Mouse (Mus musculus) hindlimb bud, embryonic 11.5 days (tissue): Measurements from ENCODE around the gene Zbtb12.

Experiments
- DNase-seq: peaks from one replicate; pipeline ENCODE4 v3.0.0-alpha.2; 2012; ENCODE audit warnings: low read depth, low spot score; ENCODE audit errors: extremely low spot score

The Zbtb12 gene

DNA sequence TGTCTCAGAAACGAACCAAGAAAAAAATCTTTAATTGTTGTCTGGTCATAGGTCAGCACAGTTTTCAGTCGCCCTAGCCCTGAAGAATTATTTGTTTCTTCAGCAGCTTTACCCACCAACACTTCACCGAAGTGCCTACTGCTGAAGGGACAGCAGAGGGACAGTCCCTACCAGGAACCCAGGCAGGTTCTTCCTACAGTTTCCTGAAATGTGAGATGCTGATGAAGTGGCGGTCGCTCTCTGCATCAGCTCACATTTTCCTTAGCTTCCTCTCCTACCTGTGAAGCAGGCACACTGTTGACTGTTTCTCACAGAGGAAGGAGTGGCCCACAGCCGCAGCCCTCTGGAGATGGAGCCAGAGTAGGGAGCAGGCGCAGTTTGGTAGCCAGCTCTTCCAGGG, 13.3 kb upstream of the Zbtb12 start:
- no peak for DNase-seq

DNA sequence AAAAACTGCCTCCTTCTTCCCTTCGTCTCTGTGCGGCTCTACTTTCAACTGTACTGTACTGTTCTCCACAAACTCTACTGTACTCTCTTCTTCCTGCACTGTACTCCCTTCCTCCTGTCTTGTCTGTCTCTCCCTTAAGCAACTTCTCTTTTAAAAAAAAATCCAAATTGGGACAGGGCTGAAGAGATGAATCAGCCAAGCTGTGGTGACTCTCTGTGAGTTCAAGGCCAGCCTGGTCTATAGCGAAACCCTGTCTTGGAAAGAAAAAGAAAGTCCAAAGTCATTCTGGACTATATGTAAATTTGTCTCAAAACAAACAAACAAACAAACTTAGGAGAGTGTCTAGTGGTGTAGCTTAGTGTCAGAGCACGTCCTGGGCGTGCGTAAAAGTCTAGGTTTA, 5.0 kb upstream of the Zbtb12 start:
- no peak for DNase-seq

DNA sequence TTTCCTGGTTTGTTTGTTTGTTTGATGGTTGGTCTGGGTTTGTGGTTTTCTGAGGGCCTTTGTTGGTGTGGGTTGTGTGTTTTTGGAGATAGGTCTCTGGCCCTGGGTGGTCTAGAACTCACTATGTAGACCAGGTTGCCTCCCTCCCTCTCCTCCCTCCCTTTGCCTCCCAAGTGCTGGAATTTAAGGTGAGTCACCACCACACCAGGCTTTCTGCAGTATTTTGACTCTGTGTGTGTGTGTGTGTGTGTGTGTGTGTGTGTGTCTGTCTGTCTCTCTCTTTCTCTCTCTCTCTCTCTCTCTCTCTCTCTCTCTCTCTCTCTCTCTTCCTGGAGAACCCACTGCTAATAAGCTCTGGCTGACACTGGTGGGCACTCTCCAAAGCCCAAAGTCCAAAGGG, 1.9 kb downstream of the Zbtb12 start:
- DNase-seq: no peak

DNA sequence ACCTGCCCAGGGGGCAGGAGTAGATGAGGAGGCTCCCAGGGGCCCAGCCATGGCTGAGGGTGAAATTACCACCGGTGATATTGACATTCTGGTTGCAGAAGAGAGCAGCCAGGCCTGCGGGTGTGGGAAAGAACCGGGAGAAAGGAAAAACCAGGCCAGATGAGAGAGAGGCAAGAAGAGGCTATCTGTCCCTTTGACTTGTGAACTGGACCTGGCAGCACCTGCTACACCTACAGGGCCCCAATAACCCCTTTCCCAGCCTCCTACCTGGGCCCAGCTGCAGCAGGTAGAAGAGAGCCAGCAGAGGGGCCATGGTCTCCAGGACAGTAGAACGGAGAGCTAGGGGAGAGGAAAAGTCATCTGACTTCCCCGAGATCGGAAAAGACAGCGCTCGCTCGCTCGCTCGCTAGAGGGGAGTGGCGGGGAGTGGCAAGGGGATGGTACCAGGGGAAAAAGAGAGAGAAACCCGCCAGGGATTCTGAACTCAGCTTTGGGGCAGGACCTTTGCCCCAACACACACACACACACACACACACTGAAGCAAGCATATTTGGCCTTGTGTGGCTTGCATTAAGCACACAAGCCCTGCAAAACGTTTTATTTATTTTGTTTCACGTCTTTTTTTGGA, 2.5 kb downstream of the Zbtb12 start, which contains the start of gene Gm20547:
TSS of gene Gm20547 (minus strand) at position 360 of the 628 bp plus-strand sequence.
- DNase-seq: no peak

DNA sequence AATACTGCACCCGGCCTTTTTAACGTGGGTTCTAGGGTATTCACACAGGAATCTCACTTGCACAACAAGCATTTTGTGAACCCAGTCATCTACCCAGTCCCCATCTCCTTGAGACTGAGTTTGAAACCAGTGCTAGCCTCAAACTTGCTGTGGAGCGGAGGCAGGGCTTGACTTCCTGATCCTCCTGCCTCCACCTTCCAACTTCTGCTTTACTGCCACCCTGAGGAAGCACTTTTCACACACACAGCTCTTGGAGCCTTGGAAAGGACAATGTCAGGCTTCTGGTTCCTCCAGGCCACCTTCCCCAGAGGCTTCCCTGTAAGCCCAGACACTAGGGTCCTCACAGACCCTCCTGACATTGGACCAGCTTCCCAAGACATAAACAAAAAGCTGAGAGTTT, 4.0 kb downstream of the Zbtb12 start:
- DNase-seq: no peak

DNA sequence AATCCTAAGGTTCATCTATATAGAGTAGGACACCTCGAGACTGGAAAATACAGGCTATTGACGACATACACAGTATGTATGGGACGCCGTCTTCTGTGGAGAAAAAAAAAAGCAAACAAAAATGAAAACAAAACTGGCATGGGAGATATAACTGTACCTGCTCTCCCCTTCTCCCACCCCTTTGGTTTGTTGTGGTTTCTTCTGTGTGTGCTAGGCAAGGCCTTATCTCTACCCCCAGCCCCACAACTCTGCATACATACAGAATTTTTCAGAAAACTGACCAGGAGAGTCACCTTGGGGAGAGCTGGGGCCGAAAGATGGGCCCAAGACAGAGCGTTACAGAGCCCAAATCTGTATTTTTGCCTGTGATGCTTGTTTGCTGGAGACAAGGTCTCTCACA, 5.4 kb downstream of the Zbtb12 start:
- no peak for DNase-seq

DNA sequence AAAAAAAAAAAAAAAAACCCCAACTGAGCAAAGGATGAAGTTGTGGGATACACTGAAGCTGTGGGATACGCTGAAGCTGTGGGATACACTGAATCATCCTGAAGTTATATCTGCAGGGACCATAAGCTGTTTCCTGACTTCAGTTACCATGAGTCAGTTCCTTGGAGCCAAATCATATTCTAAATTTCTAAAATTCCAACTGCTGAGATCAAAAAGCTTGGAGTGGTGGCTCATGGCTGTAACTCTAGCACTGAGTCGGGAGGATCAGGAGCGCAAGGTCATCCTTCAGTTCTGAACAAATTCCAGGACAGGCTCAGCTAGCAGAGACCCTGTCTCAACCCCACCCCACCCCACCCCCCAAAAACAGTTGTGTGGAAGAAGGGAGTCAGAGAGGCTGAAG, 6.3 kb downstream of the Zbtb12 start:
- no peak for DNase-seq

DNA sequence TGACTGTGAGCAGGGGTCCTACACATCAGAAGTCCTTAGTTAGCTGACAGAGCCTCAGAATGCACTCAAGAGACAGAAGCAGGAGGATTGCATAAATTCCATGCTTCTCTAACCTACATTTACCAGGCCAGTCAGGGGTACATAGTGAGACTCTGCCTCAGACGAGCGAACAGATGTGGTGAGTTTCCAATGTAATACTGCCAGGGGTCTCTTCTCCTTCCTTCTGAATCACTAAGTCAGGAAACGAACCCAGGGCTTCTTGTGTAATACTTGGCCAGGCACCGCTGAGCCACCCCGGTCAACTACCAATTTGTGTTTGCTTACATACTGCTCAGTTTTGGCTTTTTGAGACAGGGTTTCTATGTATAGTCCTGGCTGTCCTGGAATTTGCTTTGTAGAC, 8.7 kb downstream of the Zbtb12 start:
- no peak for DNase-seq

DNA sequence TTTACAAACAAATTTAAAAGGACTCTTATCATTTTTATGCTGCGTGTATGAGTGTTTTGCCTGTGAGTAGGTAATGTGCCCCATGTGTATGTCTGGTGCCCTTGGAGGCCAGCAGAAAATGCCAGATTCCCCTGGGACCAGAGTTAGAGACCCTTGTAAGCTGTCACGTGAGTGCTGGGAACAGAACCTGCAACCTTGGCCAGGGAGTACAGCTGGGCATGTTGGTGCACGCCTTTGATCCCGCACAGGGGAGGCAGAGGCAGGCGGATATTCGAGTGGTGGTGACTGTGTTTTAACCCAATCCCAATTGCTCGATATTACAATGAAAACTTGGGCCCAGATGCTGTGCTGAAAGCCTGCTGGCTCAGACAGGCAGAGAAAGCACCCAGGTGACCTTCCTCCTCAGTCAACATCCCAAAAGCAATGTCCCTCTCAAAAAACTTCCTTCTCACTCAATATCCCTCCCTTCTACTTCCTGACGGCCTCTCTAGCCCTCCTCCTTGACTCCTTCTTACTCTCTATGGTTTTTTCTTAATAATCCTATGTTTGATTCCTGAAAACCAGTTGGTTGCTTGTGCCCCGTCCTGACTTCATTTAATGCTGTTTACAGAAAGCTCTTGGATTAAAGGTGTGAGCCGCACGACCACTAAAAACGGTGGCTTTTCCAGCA, 10.9 kb downstream of the Zbtb12 start:
- DNase-seq: no peak

DNA sequence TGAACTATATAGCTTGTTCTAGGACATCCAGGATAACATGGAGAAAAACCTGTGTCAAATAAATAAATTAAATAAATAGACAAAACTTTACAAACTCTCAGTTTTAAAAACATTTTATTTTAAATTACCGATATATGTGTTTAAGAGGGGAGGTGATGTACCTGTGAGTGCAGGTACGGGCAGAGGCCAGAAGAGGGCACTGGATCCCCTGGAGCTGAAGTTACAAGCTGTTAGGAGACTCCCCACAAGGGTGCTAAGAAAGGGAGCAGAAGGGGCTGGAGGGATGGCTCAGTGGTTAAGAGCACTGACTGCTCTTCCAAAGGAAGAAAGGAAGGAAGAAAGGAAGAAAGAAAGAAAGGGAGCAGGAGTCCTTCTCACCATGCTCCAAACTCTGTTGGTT, 12.1 kb downstream of the Zbtb12 start:
- no peak for DNase-seq

DNA sequence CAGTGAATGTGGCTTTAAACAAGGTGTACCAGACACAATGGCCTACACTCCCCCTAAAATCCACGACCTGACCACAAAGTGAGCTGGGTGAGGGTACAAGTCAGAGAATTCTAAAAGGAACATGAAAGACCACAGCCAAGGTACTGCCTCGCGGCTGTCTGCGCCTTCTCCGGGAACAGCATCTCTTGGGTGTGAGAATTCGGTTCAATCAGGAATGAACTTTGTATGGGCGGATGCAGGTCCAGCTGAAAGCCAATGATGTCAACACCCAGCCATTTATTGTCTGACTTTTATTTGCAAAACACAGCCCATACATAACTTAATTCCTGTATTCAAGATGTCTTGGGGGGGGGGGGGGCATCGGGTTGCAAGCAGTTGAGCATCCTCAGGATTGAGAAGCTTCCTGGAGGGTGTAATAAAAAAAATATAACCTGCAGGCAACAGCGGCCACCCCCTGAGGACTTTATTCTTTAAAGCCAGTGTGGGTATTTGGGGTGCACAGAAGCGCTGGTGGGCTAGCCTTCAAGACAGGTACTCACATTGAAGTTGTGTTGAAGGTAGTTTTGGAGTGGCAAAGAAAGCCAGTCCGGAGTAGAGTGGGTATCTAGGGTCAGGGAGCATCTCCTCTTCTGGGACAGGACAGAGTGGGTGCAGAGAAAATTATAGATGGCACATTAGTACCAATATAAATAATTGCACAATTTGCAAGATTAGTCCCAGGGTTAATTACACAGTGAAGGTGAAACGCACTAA, 14.0 kb downstream of the Zbtb12 start:
- no peak for DNase-seq

DNA sequence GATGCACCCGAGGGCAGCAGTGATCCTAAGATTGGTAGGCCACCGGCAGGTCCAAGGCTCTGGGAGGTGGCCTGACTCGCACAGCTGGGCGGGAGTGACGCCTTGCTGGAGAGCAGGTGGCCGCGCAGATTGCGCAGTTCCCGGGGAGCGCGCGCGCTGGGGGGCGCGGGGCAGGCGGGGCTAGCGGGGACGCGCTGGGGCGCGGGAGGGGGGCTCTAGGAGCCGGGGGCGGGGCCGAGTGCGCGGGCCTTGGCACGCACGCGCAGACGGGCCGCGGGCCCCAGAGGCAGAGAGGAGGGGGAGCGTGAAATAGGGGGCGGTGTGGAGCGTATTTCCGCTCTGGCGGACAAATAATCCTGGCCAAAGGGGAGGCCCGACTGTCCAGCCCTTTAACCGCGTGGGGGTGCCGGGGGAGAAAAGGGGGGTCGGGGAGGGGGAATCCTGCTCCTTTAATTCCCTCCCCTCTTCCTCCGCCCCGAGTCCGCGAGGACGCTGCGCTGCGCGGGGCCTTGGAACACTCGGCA, 14.9 kb downstream of the Zbtb12 start:
- peak; percentile 92 for DNase-seq

DNA sequence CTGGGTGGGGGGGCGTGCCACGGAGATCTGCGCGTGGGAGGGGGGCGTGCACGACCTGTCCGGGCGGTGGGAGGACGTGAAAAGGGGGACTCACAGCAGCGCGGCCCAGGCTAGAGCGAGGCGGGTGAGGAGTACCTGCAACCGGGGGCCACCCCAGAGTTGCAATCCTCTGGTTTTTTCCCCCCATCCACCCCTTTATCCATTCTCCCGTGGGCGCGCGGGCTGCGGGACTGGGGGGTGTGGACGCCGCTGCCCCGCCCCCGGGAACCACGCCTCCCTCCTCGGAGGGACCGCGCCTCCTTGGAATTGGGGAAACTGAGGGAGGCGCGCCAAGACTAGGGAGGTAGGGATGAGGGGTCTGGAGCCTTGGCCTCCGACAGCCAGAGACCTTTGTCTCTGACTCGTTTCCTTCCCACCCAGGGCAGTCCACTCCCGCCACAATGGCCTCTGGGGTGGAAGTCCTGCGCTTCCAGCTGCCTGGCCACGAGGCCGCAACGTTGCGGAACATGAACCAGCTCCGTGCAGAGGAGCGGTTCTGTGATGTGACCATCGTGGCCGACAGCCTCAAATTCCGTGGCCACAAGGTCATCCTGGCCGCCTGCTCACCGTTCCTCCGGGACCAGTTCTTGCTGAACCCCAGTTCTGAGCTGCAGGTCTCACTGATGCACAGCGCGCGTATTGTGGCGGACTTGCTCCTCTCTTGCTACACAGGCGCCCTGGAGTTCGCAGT, 15.7 kb downstream of the Zbtb12 start:
- no peak for DNase-seq

DNA sequence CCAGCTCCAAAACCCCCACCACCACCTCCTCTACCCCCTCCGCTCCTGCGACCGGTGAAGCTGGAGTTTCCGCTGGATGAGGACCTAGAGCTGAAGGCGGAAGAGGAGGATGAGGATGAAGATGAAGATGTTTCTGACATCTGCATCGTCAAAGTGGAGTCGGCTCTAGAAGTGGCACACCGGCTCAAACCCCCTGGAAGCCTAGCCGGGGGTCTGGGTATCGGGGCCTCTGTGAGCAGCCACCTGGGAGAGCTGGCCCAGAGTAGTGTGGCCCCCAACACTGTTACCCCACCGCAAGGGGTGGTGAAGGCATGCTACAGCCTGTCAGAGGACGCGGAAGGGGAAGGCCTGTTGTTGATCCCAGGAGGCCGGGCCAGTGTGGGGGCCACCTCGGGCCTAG, 16.4 kb downstream of the Zbtb12 start:
- no peak for DNase-seq

DNA sequence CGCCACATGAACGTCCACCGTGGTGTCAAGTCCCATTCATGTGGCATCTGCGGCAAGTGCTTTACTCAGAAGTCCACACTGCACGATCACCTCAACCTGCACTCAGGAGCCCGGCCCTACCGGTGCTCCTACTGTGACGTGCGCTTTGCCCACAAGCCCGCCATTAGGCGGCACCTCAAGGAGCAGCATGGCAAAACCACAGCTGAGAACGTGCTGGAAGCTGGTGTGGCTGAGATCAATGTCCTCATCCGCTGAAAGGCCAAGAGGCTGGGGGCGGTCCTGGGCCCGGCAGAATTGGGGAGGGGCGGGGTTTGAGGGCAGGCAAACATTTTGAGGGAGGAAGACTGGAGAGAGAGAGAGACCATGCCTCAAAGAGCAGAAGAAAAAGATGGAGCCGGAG, 17.1 kb downstream of the Zbtb12 start:
- no peak for DNase-seq

DNA sequence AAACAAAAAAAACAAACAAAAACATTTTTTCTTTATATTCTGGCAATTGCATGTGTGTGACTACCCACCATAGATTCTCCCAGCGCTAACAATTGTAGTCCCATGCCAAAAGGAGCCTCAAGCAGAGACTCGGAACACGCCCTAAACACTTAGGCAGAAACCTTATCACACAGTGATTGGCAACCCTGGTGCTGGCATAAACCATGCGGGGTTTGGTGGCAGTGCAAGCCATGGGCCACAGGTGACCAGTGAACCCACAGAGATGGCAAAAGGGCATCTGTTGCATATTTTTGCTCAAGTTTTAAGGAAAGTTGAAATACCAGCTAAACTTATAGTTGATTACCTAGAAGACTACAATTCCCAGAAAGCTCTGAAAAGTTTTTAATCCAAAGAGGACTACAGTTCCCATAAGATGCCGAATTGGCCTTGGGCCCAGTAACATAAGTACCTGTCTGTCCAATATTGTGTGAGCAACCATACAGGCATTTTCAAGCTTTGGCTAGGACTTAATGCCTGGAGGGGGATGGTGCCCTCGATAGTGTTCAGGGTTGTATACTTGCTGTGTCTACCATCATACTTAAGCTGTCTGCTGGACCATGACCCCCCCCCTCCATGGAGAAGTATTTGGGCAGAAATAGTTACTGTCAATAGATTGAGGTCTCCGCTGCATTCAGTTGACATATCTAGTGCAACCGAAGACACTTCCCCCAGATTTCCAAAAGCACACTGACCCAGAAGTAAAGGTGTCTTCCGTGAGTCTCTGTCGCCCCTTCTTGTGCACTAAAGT, 18.3 kb downstream of the Zbtb12 start:
- no peak for DNase-seq

DNA sequence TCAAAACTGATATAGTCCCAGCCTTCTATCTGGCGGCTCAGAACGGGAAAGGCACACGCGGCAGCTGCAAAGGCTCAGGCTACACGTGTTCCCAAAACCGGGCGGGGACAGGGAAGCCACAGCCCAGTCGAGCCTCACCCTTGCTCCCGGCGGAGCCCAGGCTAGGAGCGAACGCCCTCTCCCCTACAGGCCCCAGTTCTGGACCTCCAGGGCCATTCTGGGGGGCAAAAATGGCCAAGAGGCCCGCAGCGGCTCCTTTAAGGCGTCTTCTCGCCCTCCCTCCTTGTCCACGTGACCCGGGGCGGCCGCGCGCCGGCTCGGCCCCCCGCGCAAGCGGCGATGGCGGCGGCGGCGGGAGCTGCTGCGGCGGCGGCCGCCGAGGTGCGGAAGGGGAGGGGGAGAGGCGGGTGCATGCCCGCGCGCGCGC, 18.9 kb downstream of the Zbtb12 start, which contains the start of the genes C2 and Ehmt2:
TSS of gene C2 (minus strand) at position 106 of the 427 bp plus-strand sequence.
TSS of gene Ehmt2 (plus strand) at position 310 of the 427 bp plus-strand sequence.
- no peak for DNase-seq

DNA sequence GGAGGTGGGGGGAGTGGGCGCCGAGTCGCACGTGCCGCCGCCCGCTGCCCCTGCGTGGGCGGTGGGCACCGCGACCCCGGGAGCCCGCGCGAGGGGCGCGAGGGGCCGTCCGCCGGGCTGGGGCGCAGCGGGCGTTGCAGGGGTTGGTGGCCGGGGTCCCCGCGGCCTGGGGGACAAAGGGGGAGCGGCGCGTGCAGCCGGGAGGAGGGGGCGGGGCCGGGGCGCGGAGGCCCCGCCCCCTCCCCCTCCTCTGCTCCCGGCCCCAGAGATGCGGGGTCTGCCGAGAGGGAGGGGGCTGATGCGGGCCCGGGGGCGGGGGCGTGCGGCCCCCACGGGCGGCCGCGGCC, 19.4 kb downstream of the Zbtb12 start:
- no peak for DNase-seq

DNA sequence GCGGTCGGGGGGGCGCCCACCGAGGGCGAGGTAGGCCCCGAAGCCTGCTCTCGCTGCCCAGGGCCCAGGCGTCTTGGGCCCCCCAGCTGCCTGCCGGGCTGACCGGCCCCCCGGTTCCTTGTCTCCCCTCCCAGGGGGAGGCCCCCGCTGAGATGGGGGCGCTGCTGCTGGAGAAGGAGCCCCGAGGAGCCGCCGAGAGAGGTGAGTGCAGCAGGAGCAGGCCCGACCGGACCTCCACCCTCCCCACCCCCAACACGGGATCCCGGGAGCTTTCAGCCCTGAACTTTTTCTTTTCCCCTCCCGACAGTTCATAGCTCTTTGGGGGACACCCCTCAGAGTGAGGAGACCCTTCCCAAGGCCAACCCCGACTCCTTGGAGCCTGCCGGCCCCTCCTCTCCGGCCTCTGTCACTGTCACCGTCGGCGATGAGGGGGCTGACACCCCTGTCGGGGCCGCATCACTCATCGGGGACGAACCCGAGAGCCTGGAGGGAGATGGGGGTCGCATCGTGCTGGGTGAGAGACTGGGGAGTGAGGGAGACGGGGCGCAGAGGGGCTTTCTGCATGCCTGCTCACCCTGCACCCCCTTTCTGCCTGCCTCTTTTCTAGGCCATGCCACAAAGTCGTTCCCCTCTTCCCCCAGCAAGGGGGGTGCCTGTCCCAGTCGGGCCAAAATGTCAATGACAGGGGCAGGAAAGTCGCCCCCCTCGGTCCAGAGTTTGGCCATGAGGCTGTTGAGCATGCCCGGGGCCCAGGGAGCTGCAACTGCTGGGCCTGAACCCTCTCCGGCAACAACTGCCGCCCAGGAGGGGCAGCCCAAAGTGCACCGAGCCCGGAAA, 20.0 kb downstream of the Zbtb12 start:
- DNase-seq: no peak

DNA sequence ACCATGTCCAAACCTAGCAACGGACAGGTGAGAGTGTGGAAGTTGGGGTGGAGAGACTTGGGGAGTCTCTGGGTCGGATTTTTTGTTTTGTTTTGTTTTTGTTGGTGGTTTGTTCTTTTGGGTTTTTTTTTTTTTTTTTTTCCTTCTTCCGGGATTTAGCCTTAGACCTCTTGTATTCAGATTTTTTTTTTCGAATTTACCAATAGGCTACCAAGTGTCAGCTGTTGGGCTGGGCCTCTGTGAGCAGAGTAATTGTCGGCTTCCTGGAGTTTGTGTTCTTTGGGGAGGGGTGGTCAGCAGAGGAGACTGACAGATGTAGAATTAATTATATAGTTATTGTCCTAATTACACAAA, 20.6 kb downstream of the Zbtb12 start:
- DNase-seq: no peak
